Mouse (Mus musculus): ENCODE measurements around the gene Mrps6.
"Not testable (repeated sequence)": the region's sequence is repeated elsewhere in the genome, so short reads cannot be mapped to it uniquely, and the experiment has no call there.

The Mrps6 gene

GRCm38 (mm10) chr16:92064801-92065200 lies 6.7 kb downstream of the Mrps6 start:
- no peak for DNase-seq

- DNase-seq = no peak
These were observed 12.3 kb downstream of the Mrps6 start for GRCm38 (mm10) chr16:92070338-92070737.

GRCm38 (mm10) chr16:92076797-92077196 lies 18.7 kb downstream of the Mrps6 start:
- no peak for DNase-seq

DNA sequence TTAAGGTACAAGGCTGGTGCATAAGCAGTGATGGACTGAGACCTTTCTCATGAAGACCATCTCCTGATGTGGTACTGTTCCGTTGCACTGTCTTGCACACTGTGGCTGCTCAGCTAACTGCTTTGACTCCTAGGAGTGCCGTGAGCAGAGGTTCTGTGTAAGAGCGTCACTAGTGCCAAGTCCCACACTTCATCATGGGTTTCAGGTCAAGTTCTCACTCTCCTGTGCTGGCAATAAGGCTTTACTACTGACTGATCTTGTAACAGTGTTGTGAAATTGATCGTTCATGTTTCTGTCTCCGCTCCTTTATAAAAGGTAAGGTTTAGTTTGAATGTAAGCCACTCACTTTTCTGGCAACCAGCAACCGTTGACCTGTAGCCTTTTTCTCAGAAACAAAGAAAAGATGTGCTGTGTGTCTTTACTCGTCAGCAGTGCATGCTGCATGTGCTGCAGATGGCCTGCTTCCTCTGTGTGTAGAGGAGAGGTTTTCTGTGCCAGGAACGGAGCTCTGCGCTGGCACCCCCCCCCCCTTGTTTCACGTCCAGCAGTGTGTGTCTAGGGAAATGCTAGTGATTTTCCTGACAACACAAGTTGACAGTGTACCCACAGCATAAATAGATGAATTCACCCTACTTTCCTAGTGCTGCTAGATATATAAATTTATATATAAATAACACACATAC lies 25.8 kb downstream of the Mrps6 start:
- DNase-seq = no peak

DNA sequence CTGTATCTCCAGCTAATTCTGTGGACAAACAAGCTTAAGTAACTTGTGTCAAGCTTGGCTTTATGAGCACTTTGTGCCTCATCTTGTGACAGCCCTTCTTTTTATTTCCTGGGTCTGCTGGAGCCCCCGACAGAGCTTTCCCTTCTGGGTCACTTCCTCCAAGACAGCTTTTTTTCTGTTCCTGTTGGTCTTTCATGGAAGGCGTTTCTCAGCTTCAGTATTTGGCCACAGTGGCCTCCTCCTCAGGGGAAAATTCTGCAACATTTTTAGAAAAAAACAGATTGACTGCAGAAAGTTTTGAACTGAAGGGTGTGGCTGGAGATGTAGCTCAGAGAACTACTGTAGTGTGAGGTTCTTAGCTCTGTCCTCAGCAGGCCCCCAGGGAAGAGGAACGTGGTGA lies 31.2 kb downstream of the Mrps6 start:
- DNase-seq = no peak

DNA sequence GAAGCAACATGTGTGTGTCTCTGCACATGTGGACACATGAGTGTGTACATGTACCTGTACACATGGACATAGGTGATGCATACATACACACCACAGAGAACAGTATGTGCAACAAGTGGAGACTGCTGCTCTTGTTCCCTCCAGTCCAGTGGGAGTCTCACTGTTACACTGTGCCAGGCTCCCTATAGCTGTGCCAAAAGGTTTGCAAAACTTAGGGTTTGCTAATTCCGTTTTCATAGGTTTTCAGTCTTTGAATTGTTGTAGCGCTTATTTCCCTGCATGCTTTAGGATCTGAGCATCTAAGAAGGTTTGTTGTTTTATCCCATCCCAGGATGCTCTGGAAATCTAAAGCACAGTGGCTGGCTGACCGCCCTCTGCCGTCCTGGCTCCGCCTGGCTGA lies 33.8 kb downstream of the Mrps6 start:
- no peak for DNase-seq

DNA sequence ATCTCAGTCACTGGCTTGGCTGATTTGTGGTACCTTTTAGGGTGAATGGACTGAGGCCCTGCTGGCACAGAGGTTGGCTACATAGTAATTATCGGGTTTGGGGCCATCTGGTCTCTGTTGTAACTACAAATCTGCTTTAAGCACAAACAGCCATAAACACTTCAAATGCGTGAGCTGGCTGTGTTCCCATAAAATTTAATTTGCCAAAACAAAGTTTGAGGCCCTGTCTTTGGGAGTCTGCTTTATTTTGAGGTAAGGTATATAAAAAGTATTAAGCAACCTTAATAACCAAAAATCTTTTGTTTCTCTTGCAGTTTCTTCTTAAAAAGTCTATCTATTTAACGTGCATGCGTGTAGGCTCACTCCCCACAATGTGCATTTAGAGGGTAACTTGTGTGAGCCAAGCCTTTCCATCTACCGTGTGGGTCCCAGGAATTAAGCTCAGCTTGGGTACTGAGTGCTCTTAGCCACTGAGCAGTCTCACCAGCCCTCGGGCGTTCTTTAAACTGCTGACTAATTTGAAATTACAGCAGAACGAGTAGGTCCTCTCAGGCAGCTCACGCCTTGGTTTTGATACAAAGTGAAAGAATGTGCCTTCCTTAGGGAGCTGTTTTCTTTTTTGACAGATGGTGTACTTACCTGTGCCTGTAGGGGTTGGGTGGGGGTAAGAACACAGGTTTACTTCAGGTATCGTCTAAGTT lies 40.4 kb downstream of the Mrps6 start:
- no peak for DNase-seq

- DNase-seq = no peak
These were observed 41.5 kb downstream of the Mrps6 start for GRCm38 (mm10) chr16:92099598-92099997.

- DNase-seq = no peak
These were observed 42.0 kb downstream of the Mrps6 start for GRCm38 (mm10) chr16:92100111-92100510.

- DNase-seq = no peak
These were observed 44.0 kb downstream of the Mrps6 start for GRCm38 (mm10) chr16:92102115-92102514.

- DNase-seq = not testable (repeated sequence)
These were observed 44.9 kb downstream of the Mrps6 start for GRCm38 (mm10) chr16:92102931-92103330.

DNA sequence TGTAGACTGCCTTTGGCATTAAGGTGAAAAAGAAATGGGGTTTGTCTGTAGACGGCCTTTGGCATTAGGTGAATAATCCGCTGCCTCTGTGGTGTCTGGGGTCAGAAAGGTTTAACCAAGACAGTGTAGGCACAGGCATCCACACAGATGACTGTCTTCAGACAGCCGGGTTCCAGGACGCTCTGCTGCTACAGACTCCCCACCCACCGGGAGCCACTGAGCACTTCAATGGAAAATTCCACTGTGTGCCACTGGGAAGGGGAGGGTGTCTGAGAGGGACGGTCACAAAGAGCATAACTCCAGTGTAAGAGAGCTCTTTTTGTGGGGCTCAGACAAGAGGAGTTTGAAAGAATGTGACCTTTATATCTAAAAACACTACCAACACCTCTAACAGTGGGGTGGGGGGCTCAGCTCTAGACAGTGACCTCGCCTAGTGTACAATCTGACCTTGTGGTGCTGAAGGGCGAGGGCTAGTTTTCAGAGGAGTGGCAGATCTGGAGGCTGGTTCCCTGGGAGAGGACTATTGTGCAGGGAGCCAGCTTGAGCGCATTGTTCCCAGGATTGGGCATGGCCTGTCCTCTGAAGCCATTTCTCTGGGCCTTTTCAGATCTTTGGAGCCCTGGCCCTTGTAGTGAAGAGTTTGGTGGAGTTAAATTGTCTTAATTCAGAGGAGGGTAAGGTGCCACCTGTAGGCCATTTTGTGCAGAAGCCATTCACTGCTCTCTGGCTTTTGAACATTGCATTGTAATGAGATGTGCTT lies 45.7 kb downstream of the Mrps6 start:
- peak; percentile 7 for DNase-seq

- no peak for DNase-seq
These were observed 46.2 kb downstream of the Mrps6 start for GRCm38 (mm10) chr16:92104332-92104590.

- DNase-seq = no peak
These were observed 46.9 kb downstream of the Mrps6 start for GRCm38 (mm10) chr16:92104951-92105350.

- no peak for DNase-seq
These were observed 47.6 kb downstream of the Mrps6 start for GRCm38 (mm10) chr16:92105631-92106030.

GRCm38 (mm10) chr16:92107346-92107745 lies 49.3 kb downstream of the Mrps6 start:
- DNase-seq = no peak

- no peak for DNase-seq
These were observed 56.7 kb downstream of the Mrps6 start for GRCm38 (mm10) chr16:92114706-92115241.

DNA sequence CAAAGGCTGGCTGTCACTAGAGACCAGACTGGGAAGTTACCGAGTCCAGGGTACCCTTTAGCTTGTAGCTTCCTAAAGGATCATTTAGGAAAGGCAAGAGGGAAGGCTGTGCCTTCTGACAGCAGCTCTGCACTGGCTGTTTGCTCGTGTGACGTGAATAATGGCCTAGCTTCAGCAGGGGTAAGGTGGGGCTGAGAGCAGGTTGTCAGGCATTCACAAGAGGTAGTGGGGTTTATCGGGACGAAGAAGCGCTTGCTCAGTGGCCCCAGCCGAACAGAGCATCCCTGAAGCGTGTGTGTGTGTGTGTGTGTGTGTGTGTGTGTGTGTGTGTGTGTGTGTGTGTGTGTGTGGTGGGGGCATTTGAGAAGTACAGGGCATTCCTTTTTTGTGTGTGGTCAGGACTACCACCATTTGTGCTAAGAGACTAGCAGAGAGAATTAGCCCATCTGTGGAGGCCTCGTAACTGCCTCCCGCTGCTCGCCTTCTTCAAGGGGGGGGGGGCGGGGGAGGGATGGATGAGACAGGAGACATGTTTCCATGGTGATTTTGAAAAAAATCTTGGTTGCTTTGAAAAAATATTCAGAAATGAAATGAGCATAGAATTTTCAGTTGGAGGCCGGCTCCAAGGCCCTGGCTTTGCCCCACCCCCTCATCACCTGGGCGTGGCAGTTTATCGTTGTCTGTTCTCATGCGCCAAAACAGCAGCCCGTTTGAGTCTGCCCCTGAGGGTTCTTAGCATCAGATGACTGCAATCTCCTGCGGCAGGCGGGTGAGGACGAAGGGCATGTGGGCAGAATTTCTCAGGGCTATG lies 57.7 kb downstream of the Mrps6 start:
- no peak for DNase-seq

DNA sequence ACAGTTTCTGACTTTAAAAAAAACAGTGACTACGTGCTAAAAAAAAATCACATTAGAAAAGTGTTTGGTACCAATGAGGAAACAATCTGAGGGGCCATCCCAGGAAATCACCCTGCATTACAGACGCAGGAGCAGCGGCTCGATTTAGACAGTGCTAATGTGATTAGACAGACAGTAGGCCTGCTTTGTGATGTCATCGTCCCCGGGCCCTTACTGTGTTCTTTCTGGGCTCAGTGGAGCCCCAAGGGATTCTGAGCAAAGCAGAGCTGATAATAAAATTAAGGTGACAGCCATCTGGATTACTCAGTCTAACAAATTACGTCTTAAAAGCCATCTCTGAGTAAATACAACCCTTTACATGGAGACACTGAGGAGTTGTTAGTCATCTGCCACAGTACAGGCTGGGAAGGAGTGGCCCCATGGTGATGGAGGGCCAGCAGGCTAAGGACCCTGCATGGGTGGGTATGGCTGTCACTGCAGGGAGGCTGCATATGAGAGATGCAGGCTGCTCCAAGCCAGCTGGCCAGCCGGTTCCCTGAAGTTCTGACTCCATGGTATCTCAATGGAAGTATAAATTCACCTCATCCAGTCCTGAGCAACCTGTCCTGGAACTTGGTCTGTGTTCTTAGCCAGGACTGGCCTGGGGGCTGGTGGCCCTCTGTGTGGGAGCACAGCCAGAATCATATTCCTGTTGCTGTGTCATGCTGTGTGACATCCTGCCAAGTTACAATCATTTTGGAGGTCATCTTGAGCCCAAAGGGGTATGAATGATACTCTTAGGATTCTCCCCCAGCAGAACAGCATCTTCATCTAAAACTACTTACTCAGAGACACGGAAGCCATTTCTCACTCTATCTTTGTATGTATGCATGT lies 59.5 kb downstream of the Mrps6 start:
- DNase-seq = no peak

DNA sequence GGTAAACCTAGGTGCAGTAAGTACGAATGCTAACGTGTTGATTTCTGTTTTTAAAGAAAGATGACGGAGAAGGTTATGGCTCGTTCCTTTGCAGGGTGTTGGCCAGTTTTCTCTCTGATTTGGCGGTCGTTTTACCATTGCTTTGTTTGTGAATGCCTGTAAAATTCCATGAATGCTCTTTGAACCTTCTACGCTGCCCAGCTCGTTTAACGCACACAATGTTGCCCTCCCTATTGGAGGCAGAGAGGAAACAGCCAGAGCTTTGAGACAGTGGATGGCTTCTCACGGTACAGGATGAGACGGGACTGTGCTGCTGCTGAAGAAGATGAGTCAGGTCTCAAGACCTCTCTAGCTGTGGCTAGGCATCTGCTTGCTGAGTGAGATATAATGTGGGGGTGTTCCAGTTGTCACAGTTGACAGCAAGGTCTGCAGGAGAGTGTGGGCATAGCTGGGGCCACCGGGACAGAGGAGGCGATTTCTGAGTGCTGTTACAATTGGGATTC lies 61.0 kb downstream of the Mrps6 start:
- no peak for DNase-seq

DNA sequence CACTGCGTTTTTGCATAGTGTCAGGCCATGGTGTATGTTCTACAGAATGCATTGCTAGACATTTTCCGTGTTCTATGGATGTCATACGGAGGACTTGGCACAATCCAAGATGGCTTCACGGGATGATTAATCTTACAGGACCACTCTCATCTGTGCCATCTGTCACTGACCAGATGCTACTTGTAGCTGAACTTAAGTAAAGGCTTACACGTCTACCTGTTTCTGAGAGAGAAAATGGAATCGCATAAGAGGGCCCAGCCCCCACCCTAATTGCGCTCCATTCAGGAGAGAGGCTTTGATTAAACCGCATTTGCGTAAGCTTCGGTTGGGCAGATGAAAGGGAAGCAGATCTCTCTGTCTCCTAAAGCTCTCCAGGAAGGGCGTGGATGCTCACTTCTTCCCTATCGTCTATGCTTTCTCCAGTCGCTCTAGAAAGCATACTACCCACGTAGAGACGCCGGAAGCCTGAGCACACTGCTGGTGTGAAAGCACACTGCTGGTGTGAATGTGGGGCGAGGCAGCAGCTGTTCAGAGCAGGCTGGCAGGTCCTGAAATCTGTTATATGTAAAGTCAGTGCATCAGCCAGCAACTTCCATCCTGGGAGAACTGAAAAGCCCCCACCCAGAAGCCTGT lies 62.9 kb downstream of the Mrps6 start:
- no peak for DNase-seq

Data from lung, postnatal 14 days (tissue).